Mouse (Mus musculus) heart, postnatal 36 days (tissue): Measurements from ENCODE around the gene Dhodh. TPM values are rescaled to one million over a fixed set of nuclear protein-coding genes. Genes with fewer than 3 reads are reported as not detected.
A peak's percentile ranks its signal among the peaks of the same experiment; 100 is the strongest.

ENCODE experiments used
- DNase-seq, 2 experiments: peaks; one replicate each; pipeline ENCODE4 v3.0.0; 2021 to 2022
- intact Hi-C: fragments of 180-260 bp; cut with DNase I; formaldehyde crosslinking; loops from one replicate; pipeline ENCODE4 v1.15.1; 2025
- total RNA-seq, 2 experiments: library from RNA; stranded (reverse); gene quantifications; 2 replicates each; pipeline ENCODE4 v1.2.3; 2021

The Dhodh gene
- 10 to 100 TPM; 16.1 to 17.0 TPM for total RNA-seq

GRCm38 (mm10) chr8:109608271-109609152 lies at the start of gene Dhodh:
Gene Dhodh (minus strand): TSS chr8:109608673.
- peak; percentile 94 to 98 for DNase-seq
- intact Hi-C loops: loop anchor here (1.0 to 5.0 kb wide), 4 partner anchors 43 to 169 kb away; partner anchors contain the start of genes Ap1g1, Dhx38, Ist1 and Txnl4b

GRCm38 (mm10) chr8:109656860-109657259 lies 48.4 kb upstream of the Dhodh start:
- intact Hi-C loops: no loop called here
- no peak for DNase-seq

DNA sequence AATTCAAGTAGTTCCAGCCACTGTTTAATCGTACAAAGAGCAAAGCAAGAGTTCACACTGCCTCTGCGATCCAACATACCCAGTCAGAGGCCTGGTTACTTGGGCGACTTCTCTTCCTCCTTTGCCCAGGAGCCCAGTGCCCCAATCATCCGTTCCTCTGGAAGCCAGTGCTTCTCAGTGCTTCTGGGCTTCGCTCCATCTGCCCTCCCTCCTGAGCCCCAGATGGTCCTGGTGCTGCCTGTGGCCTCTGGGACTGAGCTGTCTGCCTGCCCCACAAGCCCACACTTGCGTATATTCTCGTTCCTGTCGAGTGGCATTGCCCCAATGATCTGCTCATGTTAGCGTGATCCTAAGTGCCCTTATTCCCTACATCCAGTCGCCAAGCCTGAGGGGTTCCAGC lies 42.3 kb upstream of the Dhodh start:
- no peak for DNase-seq
- intact Hi-C loops: no loop called here

GRCm38 (mm10) chr8:109648469-109648868 lies 40.0 kb upstream of the Dhodh start:
- no peak for DNase-seq
- intact Hi-C loops: no loop called here

DNA sequence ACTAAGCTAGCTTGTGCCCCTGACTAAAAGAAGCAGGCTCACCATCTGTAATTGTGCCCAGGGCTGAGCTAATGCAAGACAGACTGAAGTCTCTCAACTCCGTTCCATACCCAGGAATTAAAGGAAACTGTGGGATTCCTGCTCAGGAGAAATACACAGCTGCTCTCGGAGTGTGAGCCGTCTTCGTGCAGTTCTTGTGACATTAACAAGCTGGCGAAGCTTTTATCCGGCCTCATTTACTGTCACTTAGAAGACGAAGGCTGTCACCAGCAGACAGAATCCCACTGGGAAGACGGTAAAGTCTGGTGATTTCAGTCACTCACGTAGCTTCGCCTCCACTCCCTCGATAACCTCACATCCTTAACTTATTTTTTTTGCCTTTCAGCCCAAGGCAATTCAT lies 38.9 kb upstream of the Dhodh start:
- no peak for DNase-seq
- intact Hi-C loops: no loop called here

DNA sequence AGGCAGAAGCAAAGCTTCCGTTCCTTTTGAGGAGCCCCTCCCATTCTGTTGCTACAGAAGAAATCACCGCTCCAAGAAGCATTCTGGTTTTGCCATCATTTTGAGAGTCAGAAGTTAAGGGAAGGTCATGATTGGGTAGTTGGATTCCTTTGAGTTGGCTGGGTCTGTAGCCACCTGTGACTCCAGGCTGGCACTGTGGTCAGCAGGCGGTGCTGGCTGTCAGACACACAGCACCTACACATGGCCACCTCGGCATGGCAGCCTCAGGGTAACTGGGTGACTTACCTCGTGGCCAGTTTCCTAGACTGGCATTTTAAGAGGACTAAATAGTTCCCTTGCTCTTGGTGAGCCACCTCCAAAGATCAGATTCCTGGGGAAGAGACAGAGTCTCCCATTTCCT lies 32.8 kb upstream of the Dhodh start:
- no peak for DNase-seq
- intact Hi-C loops: no loop called here

- no peak for DNase-seq
- intact Hi-C loops: no loop called here
Measured at GRCm38 (mm10) chr8:109640410-109640809, 31.9 kb upstream of the Dhodh start.

DNA sequence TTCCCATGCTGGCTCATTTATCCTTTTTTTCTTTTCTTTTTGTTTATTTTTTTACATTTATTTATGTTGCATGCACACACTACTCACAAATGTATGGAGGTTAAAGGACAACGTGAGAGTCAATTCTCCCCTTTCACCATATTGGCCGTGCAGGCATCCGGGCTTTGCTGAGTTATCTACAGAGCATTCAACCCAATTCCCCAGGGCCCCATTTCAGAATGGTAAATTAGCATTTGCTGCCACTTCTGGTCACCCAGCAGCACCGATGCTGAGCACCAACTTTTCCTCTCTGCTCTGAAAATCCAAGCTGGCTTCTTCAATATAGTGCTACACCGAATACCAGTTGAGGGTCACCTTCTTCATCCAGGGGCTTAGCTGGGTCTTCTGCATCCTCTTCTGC lies 30.4 kb upstream of the Dhodh start:
- intact Hi-C loops: no loop called here
- DNase-seq: no peak

GRCm38 (mm10) chr8:109635146-109635545 lies 26.7 kb upstream of the Dhodh start:
- DNase-seq: no peak

GRCm38 (mm10) chr8:109632498-109632897 lies 24.0 kb upstream of the Dhodh start:
- intact Hi-C loops: no loop called here
- DNase-seq: no peak

More at GRCm38 (mm10) chr8:109635146-109635545, 26.7 kb upstream of the Dhodh start:
- intact Hi-C loops: no loop called here

DNA sequence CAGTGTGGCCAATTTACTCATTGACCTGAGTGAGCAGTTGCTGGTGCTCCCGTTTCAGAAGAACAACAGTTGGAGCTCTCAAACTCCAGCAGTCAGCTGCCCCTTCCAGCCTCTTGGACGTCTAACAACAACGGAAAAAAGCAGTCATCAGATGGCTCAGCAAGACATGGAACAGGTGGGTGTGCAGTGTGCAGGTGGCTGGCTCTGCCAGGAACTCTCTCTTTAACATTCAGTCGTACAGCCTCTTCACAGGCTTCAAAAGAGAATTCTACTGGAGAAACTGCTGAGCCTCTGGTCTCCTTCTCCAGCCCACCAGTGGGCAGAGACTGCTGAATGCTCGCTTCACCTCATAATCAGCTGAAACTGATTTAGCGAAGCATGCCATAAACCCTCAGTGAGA lies 20.2 kb upstream of the Dhodh start:
- no peak for DNase-seq
- intact Hi-C loops: no loop called here

GRCm38 (mm10) chr8:109615569-109615968 lies 7.1 kb upstream of the Dhodh start:
- intact Hi-C loops: no loop called here

DNA sequence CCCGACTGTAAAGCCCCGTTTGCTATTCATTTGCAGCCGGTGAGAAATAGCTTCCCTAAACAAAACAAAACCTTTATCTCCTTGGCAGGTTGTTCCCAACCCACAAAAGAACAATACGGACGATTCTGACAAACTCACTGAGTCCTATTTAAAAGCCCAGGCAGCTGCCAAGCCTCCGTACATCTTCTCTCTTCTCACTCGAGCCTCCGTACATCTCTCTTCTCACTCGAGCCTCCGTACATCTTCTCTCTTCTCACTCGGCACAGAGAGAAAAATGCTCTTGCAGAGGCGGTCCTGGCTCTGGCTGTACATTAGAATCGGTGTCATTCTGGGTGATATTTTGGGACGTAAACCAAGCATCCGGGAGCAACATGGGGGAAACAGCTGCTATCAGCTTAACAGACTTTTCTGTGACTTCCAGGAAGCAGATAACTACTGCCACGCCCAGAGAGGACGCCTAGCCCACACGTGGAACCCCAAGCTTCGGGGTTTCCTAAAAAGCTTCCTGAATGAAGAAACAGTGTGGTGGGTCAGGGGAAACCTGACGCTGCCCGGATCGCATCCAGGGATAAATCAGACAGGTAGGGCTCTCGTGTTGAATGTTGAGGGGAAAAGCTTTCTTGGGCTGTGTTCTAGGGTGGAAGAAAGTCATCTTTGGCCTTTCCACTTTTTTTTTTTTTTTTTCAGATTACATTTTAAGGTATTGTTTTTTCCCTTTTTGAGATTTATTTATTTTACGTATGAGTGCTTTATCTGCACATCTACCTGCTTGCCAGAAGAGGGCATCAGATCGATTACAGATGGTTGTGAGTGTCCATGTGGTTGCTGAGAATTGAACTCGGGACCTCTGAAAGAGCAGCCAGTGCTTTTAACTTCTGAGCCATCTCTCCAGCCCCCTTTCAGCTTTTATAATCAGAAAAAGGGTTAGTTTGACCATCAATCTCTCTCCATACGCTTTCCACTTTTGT lies 6.1 kb upstream of the Dhodh start, which contains the start of gene Pkd1l3:
Pkd1l3 (plus strand) TSS at position 275 of the 968 bp plus-strand sequence.
- intact Hi-C loops: no loop called here
- no peak for DNase-seq

More at GRCm38 (mm10) chr8:109615569-109615968, 7.1 kb upstream of the Dhodh start:
- no peak for DNase-seq

DNA sequence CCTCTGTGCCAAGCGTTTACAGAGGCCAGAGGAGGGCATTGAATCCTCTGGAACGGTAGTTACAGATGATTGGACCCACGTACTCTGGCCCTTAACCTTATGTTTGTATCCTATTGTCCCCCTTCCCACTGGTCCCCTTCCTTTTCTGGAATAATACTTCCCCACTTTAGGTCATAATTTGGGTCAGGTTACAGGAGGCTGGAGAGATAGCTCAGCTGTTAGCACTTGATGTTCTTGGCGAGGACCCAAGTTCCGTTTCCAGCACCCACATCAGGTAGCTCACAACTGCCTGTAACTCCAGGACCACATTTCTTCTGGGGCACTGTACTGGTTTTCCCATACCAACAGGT lies 655 bp upstream of the Dhodh start:
- DNase-seq: peak; percentile 26 to 27
- intact Hi-C loops: loop anchor here (5.0 kb wide), 3 partner anchors 83 to 168 kb away; partner anchors contain the start of genes Ap1g1, Ist1 and Zfp821

GRCm38 (mm10) chr8:109607650-109608049 lies 823 bp downstream of the Dhodh start:
- intact Hi-C loops: loop anchor here (1.0 to 5.0 kb wide), 4 partner anchors 42 to 170 kb away; partner anchors contain the start of genes Ap1g1, Dhx38, Ist1 and Txnl4b
- no peak for DNase-seq

- intact Hi-C loops: loop anchor here (5.0 kb wide), 3 partner anchors 86 to 171 kb away; partner anchors contain the start of genes Ap1g1, Ist1 and Zfp821
Measured at GRCm38 (mm10) chr8:109606725-109607124, 1.7 kb downstream of the Dhodh start.

DNA sequence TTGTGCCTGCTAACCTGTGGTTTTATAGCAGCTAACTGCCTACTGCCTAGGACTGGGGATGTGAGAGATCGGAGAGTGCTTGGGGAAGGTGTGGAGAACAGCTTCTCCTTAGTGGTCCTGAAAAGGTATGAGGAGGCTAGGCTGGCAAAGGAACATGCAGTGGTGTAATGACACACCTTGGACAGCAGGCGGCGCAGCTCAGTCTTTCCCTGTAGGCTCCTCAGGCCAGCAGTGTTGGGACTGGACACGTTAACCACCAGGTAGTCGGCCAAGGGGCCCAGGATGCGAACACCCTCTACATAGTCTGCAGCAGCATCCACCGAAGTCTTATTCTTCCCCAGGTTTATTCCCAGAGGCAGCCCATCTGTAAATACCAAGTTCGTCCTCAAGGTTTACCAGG lies 12.6 kb downstream of the Dhodh start:
- DNase-seq: peak; percentile 43 to 64
- intact Hi-C loops: loop anchor here (10.0 kb wide), 1 partner anchor 319 kb away; no protein-coding TSS in a partner anchor

More at GRCm38 (mm10) chr8:109606725-109607124, 1.7 kb downstream of the Dhodh start:
- DNase-seq: no peak

- DNase-seq: no peak
- intact Hi-C loops: loop anchor here (10.0 kb wide), 1 partner anchor 322 kb away; no protein-coding TSS in a partner anchor
Measured at GRCm38 (mm10) chr8:109593117-109593788, 15.2 kb downstream of the Dhodh start.

DNA sequence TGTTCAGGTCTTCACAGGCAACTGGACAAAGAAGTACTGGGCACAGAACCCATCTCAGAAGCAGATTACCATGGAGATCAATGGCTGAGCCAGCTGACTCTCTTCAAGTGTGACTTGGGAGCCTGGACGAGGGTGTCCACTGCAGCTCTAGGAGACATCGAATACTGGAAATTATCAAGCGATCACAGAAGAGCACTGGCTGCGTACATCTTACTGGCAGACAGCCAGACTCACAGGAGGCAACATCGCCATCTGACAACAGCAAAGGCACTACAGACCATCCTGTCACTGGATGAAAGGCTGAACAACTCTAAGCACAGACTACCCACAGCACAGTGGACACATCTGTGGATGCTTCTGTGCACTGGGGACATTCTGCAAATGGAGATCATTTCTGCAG lies 16.3 kb downstream of the Dhodh start:
- DNase-seq: no peak
- intact Hi-C loops: loop anchor here (10.0 kb wide), 1 partner anchor 323 kb away; no protein-coding TSS in a partner anchor

DNA sequence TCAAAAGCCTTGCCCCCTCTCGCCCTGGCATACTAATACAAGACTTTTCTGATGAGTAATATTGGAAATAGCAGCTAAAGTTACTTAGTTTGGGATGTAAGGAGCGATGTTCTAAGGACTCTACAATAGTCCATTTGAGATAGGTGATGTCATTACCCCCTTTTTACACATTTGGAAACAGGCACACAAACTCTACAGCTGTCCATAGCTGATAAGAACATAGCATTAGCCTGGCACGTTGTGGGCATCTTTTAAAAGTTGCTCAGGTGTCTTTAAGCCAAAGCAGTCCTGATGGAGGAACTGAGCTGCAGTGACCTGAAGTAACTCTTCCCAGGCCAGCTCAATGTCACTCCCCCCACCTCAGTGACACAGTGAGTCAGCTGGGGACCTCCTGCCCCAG lies 17.1 kb downstream of the Dhodh start:
- intact Hi-C loops: loop anchor here (10.0 kb wide), 1 partner anchor 323 kb away; no protein-coding TSS in a partner anchor

More for the DNA sequence above, 17.1 kb downstream of the Dhodh start:
- DNase-seq: no peak
